Mouse (Mus musculus) neural tube, embryonic 15.5 days (tissue): Measurements from ENCODE around the gene Nfkb1. TPM values are rescaled to one million over a fixed set of nuclear protein-coding genes. Genes with fewer than 3 reads are reported as not detected.

Experiments
- ATAC-seq: fragments of 200-750 bp; cut with Nextera tagmentation; 2 replicates; pipeline ENCODE4 v1.8.0; 2017; ENCODE audit warnings: mild to moderate bottlenecking, moderate TSS enrichment, moderate library complexity; ENCODE audit not compliant: low FRiP score
- H3K27ac ChIP-seq: fragments of 300-500 bp; sonication (generic); replicated peaks from 2 replicates; pipeline ENCODE4 v1.5.1; 2015; ENCODE audit warnings: mild to moderate bottlenecking, inconsistent platforms
- H3K27me3 ChIP-seq: fragments of 300-500 bp; sonication (generic); replicated peaks from 2 replicates; pipeline ENCODE4 v1.6.1; 2015; ENCODE audit warnings: inconsistent platforms
- H3K36me3 ChIP-seq: fragments of 300-500 bp; sonication (generic); 2 replicates; pipeline ENCODE4 v1.6.1; 2015; ENCODE audit warnings: inconsistent platforms
- H3K4me1 ChIP-seq: fragments of 300-500 bp; sonication (generic); 2 replicates; pipeline ENCODE4 v1.6.1; 2015; ENCODE audit warnings: inconsistent platforms
- H3K4me2 ChIP-seq: fragments of 300-500 bp; sonication (generic); 2 replicates; pipeline ENCODE4 v1.6.1; 2015; ENCODE audit warnings: inconsistent platforms, mild to moderate bottlenecking, moderate library complexity
- H3K4me3 ChIP-seq: fragments of 300-500 bp; sonication (generic); replicated peaks from 2 replicates; pipeline ENCODE4 v1.5.1; 2015; ENCODE audit warnings: mild to moderate bottlenecking, inconsistent platforms
- H3K9ac ChIP-seq: fragments of 300-500 bp; sonication (generic); replicated peaks from 2 replicates; pipeline ENCODE4 v1.6.1; 2015; ENCODE audit warnings: mild to moderate bottlenecking, inconsistent platforms
- H3K9me3 ChIP-seq: fragments of 300-500 bp; sonication (generic); replicated peaks from 2 replicates; pipeline ENCODE4 v1.6.1; 2016; ENCODE audit warnings: inconsistent platforms
- WGBS: fragments of 180-500 bp; shearing (Covaris S2); methylation state at CpG from one replicate; pipeline ENCODE4 v1.1.7; 2015; ENCODE audit warnings: mixed read lengths; 5-methylcytosine and 5-hydroxymethylcytosine counted together
- polyA plus RNA-seq: library from polyadenylated mRNA; unstranded; fragments of >200 nt; fragmentation: Nextera tagmentation; extraction: Ambion mirVana; gene quantifications from 2 replicates; pipeline ENCODE4 v1.2.1, GENCODE M21; 2015

The Nfkb1 gene
- polyA plus RNA-seq, 1 experiment from 2014 or later, result 7.7 TPM

- no peaks in the 10 kb centered on the region for H3K9me3 ChIP-seq
- ATAC-seq, result 0 out of 2 replicates have a peak, but pooled peaks have one; percentile 26
- no peak overlapping the region for H3K27ac ChIP-seq
- no peaks in the 10 kb centered on the region for H3K36me3 ChIP-seq
- no peak overlapping the region for H3K4me3 ChIP-seq
- peaks cover 7% of the 10 kb centered on the region; the same call in 1 of the 2 replicates for H3K4me1 ChIP-seq
- H3K9ac ChIP-seq, result no peak overlapping the region
- H3K27me3 ChIP-seq, result no peaks in the 10 kb centered on the region
- no peak overlapping the region for H3K4me2 ChIP-seq
- 63% methylated on average over 15 of the region's 15 CpGs for WGBS
Measured at GRCm38 (mm10) chr3:135726023-135726422, 34.7 kb upstream of the Nfkb1 start.

- Histone ChIP-seq H3K9me3 (no peaks in the 10 kb centered on the region), H3K9ac (no peak overlapping the region), H3K4me2 (no peak overlapping the region), H3K27ac (no peak overlapping the region), H3K4me3 (no peak overlapping the region), H3K27me3 (no peaks in the 10 kb centered on the region), H3K36me3 (no peaks in the 10 kb centered on the region), H3K4me1 (0 out of 2 replicates have a peak, but pooled peaks cover 3% of the 10 kb centered on the region)
- WGBS, result 95% methylated on average over 2 of the region's 2 CpGs
- no peak for ATAC-seq
Measured at GRCm38 (mm10) chr3:135722104-135722503, 30.8 kb upstream of the Nfkb1 start.

- Histone ChIP-seq H3K9me3 (no peaks in the 10 kb centered on the region), H3K9ac (no peak overlapping the region), H3K36me3 (no peaks in the 10 kb centered on the region), H3K27ac (no peak overlapping the region), H3K4me3 (no peak overlapping the region), H3K27me3 (no peaks in the 10 kb centered on the region), H3K4me1 (no peaks in the 10 kb centered on the region), H3K4me2 (no peak overlapping the region)
- no peak for ATAC-seq
- WGBS, result 90% methylated on average over 3 of the region's 3 CpGs
Measured at GRCm38 (mm10) chr3:135719969-135720368, 28.6 kb upstream of the Nfkb1 start.

- ATAC-seq, result no peak
- no peak overlapping the region for H3K27ac ChIP-seq
- no peaks in the 10 kb centered on the region for H3K9me3 ChIP-seq
- no peak overlapping the region for H3K9ac ChIP-seq
- H3K27me3 ChIP-seq, result no peaks in the 10 kb centered on the region
- H3K36me3 ChIP-seq, result no peaks in the 10 kb centered on the region
- no peak overlapping the region for H3K4me2 ChIP-seq
- 85% methylated on average over 6 of the region's 6 CpGs for WGBS
- no peaks in the 10 kb centered on the region for H3K4me1 ChIP-seq
- no peak overlapping the region for H3K4me3 ChIP-seq
Measured at GRCm38 (mm10) chr3:135719179-135719532, 27.8 kb upstream of the Nfkb1 start.

- 82% methylated on average over 6 of the region's 6 CpGs for WGBS
Measured at GRCm38 (mm10) chr3:135718323-135719178, 27.2 kb upstream of the Nfkb1 start.

GRCm38 (mm10) chr3:135713016-135713950 is 21.9 kb upstream of the Nfkb1 start:
- H3K4me3 ChIP-seq, result no peak overlapping the region
- no peaks in the 10 kb centered on the region for H3K36me3 ChIP-seq
- no peaks in the 10 kb centered on the region for H3K4me1 ChIP-seq
- H3K27ac ChIP-seq, result no peak overlapping the region
- no peaks in the 10 kb centered on the region for H3K27me3 ChIP-seq
- no peak overlapping the region for H3K4me2 ChIP-seq
- no peak overlapping the region for H3K9ac ChIP-seq
- 56% methylated on average over 3 of the region's 4 CpGs for whole genome bisulfite sequencing
- H3K9me3 ChIP-seq, result no peaks in the 10 kb centered on the region
- no peak for ATAC-seq

More at GRCm38 (mm10) chr3:135718323-135719178, 27.2 kb upstream of the Nfkb1 start:
- no peaks in the 10 kb centered on the region for H3K4me1 ChIP-seq
- ATAC-seq, result no peak
- H3K9me3 ChIP-seq, result no peaks in the 10 kb centered on the region
- no peak overlapping the region for H3K4me3 ChIP-seq
- H3K9ac ChIP-seq, result no peak overlapping the region
- no peaks in the 10 kb centered on the region for H3K36me3 ChIP-seq
- H3K27me3 ChIP-seq, result no peaks in the 10 kb centered on the region
- no peak overlapping the region for H3K4me2 ChIP-seq
- no peak overlapping the region for H3K27ac ChIP-seq

- WGBS, result 92% methylated on average over 4 of the region's 4 CpGs
- Histone ChIP-seq H3K4me3 (no peak overlapping the region), H3K36me3 (no peaks in the 10 kb centered on the region), H3K27me3 (no peaks in the 10 kb centered on the region), H3K4me1 (no peaks in the 10 kb centered on the region), H3K9ac (no peak overlapping the region), H3K4me2 (no peak overlapping the region), H3K9me3 (no peaks in the 10 kb centered on the region), H3K27ac (no peak overlapping the region)
- no peak for ATAC-seq
Measured at GRCm38 (mm10) chr3:135711613-135712012, 20.3 kb upstream of the Nfkb1 start.

- Histone ChIP-seq H3K9me3 (no peaks in the 10 kb centered on the region), H3K9ac (no peak overlapping the region), H3K36me3 (no peaks in the 10 kb centered on the region), H3K4me2 (no peak overlapping the region), H3K27ac (no peak overlapping the region), H3K27me3 (no peaks in the 10 kb centered on the region), H3K4me3 (no peak overlapping the region), H3K4me1 (no peaks in the 10 kb centered on the region)
- ATAC-seq, result no peak
- 94% methylated on average over 9 of the region's 9 CpGs for WGBS
Measured at GRCm38 (mm10) chr3:135711040-135711570, 19.8 kb upstream of the Nfkb1 start.

GRCm38 (mm10) chr3:135703307-135703706 is 12.0 kb upstream of the Nfkb1 start:
- Histone ChIP-seq H3K4me1 (no peaks in the 10 kb centered on the region), H3K36me3 (no peaks in the 10 kb centered on the region), H3K27ac (no peak overlapping the region), H3K27me3 (no peaks in the 10 kb centered on the region), H3K9me3 (no peaks in the 10 kb centered on the region), H3K4me2 (no peak overlapping the region), H3K4me3 (no peak overlapping the region), H3K9ac (no peak overlapping the region)
- WGBS, result 68% methylated on average over 2 of the region's 2 CpGs
- no peak for ATAC-seq

GRCm38 (mm10) chr3:135702658-135703057 is 11.3 kb upstream of the Nfkb1 start:
- H3K36me3 ChIP-seq, result no peaks in the 10 kb centered on the region

GRCm38 (mm10) chr3:135699523-135700264 is 8.3 kb upstream of the Nfkb1 start:
- no peaks in the 10 kb centered on the region for H3K4me1 ChIP-seq
- H3K9me3 ChIP-seq, result no peaks in the 10 kb centered on the region
- H3K27me3 ChIP-seq, result no peaks in the 10 kb centered on the region
- no peaks in the 10 kb centered on the region for H3K36me3 ChIP-seq
- no peak overlapping the region for H3K4me3 ChIP-seq
- ATAC-seq, result no peak
- H3K27ac ChIP-seq, result no peak overlapping the region
- no peak overlapping the region for H3K4me2 ChIP-seq
- H3K9ac ChIP-seq, result no peak overlapping the region
- WGBS, result 71% methylated on average over 10 of the region's 10 CpGs

More at GRCm38 (mm10) chr3:135702658-135703057, 11.3 kb upstream of the Nfkb1 start:
- H3K9me3 ChIP-seq, result no peaks in the 10 kb centered on the region
- H3K27me3 ChIP-seq, result no peaks in the 10 kb centered on the region
- H3K4me2 ChIP-seq, result no peak overlapping the region
- no peak overlapping the region for H3K4me3 ChIP-seq
- ATAC-seq, result no peak
- H3K9ac ChIP-seq, result no peak overlapping the region
- 89% methylated on average over 5 of the region's 5 CpGs for WGBS
- H3K4me1 ChIP-seq, result no peaks in the 10 kb centered on the region
- no peak overlapping the region for H3K27ac ChIP-seq
